32 mouse cellular contexts compared by ENCODE assay signal in genomic region chr16:37854054-37854453, GRCm38 (mm10). TPM values are rescaled to one million over a fixed set of nuclear protein-coding genes. Genes with fewer than 3 reads are reported as not detected.
DNase-seq lines count a peak whose midpoint lies in the region; ATAC-seq and TF ChIP-seq lines count a peak whose summit lies in the region.
"Had no signal": no experiment of that assay in that cellular context is flagged by ENCODE, and none has a peak within 500 bp of the region (broad histone marks: within the 10 kb centered on the region; RNA-seq: fewer than 3 reads in every experiment).

No protein-coding gene starts in this region.

- no peak for ATAC-seq in heart, embryonic 13.5 days (ENCODE audit: extremely low read depth, insufficient number of reproducible peaks, low FRiP score, low TSS enrichment)
- ATAC-seq in lung, embryonic 16.5 days (ENCODE audit: low read depth) = no peak
- ATAC-seq in embryonic facial prominence, embryonic 13.5 days (ENCODE audit: insufficient number of reproducible peaks, insufficient read depth, low FRiP score, low TSS enrichment, low read depth) = 0 out of 2 replicates have a peak, but pooled peaks have one; percentile 43
- ATAC-seq in limb, embryonic 14.5 days (ENCODE audit: low FRiP score, low read depth) = no peak
- no peak for ATAC-seq in midbrain, embryonic 16.5 days
- ATAC-seq: forebrain, postnatal 0 days; hindbrain, embryonic 16.5 days; intestine, embryonic 16.5 days; midbrain, embryonic 13.5 days had no signal

- no peak for TF ChIP-seq EP300 in heart, adult 2 months (IDR thresholded peaks at IDR 0.05; ENCODE audit: insufficient read depth, low read depth, low read length)

- no peaks in the 10 kb centered on the region for H3K36me3 ChIP-seq in heart, embryonic 13.5 days
- H3K36me3 ChIP-seq in heart, adult 2 months (ENCODE audit: control insufficient read depth, insufficient read depth, low read length) = peaks cover 5% of the 10 kb centered on the region
- no peaks in the 10 kb centered on the region for H3K36me3 ChIP-seq in lung, embryonic 16.5 days (ENCODE audit: control insufficient read depth, insufficient read depth, low read length)
- no peaks in the 10 kb centered on the region for H3K36me3 ChIP-seq in embryonic facial prominence, embryonic 13.5 days
- no peaks in the 10 kb centered on the region for H3K36me3 ChIP-seq in limb, embryonic 14.5 days (ENCODE audit: control insufficient read depth, insufficient read depth, low read length)
- H3K36me3 ChIP-seq in midbrain, embryonic 16.5 days (ENCODE audit: control insufficient read depth, insufficient read depth, low read length) = no peaks in the 10 kb centered on the region
- H3K36me3 ChIP-seq: forebrain, embryonic 12.5 days; lung, embryonic 15.5 days; midbrain, embryonic 13.5 days; neural tube, embryonic 15.5 days had no signal

- DNase-seq in heart, adult 2 months = no peak
- no peak for DNase-seq in lung, adult 2 months
- DNase-seq in limb, embryonic 14.5 days (ENCODE audit: low spot score) = no peak
- no peak for DNase-seq in layer of hippocampus, postnatal 14 days (ENCODE audit: low spot score in 2 of 2)
- DNase-seq: B cell, adult 2 months; cerebellum, adult 2 months; liver; lung, postnatal 4 days; retina, postnatal 1 day; right cerebral cortex, postnatal 14 days; thymus, postnatal 14 days had no signal

- H3K9ac ChIP-seq in heart, embryonic 13.5 days = no peak overlapping the region
- no peak overlapping the region for H3K9ac ChIP-seq in heart, adult 2 months (ENCODE audit: low read depth, low read length)
- no peak overlapping the region for H3K9ac ChIP-seq in lung, embryonic 16.5 days (ENCODE audit: low read length)
- H3K9ac ChIP-seq in embryonic facial prominence, embryonic 13.5 days = no peak overlapping the region
- H3K9ac ChIP-seq in limb, embryonic 14.5 days (ENCODE audit: low read depth, low read length, severe bottlenecking) = no peak overlapping the region
- H3K9ac ChIP-seq in midbrain, embryonic 16.5 days (ENCODE audit: low read depth, low read length) = no peak overlapping the region
- H3K9ac ChIP-seq: forebrain, embryonic 12.5 days; forebrain, postnatal 0 days; liver, embryonic 14.5 days; lung, embryonic 15.5 days; midbrain, embryonic 13.5 days; neural tube, embryonic 15.5 days had no signal

- WGBS in heart, embryonic 13.5 days = 55% methylated on average over 14 of the region's 14 CpGs
- 73% methylated on average over 14 of the region's 14 CpGs for WGBS in heart, adult 2 months
- 59% methylated on average over 14 of the region's 14 CpGs for WGBS in lung, embryonic 16.5 days
- WGBS in lung, adult 2 months = 59% methylated on average over 14 of the region's 14 CpGs
- 44% methylated on average over 14 of the region's 14 CpGs for WGBS in embryonic facial prominence, embryonic 13.5 days
- WGBS in limb, embryonic 14.5 days = 73% methylated on average over 14 of the region's 14 CpGs
- WGBS in midbrain, embryonic 16.5 days = 77% methylated on average over 14 of the region's 14 CpGs

- H3K27me3 ChIP-seq in heart, embryonic 13.5 days (replicated peaks) = no peaks in the 10 kb centered on the region
- H3K27me3 ChIP-seq in heart, adult 2 months (ENCODE audit: control insufficient read depth, insufficient read depth, low read length) = no peaks in the 10 kb centered on the region
- H3K27me3 ChIP-seq in lung, embryonic 16.5 days (ENCODE audit: control insufficient read depth, insufficient read depth, low read depth, low read length) = no peaks in the 10 kb centered on the region
- H3K27me3 ChIP-seq in embryonic facial prominence, embryonic 13.5 days = no peaks in the 10 kb centered on the region
- no peaks in the 10 kb centered on the region for H3K27me3 ChIP-seq in limb, embryonic 14.5 days (ENCODE audit: control insufficient read depth, insufficient read depth, low read length)
- no peaks in the 10 kb centered on the region for H3K27me3 ChIP-seq in midbrain, embryonic 16.5 days (ENCODE audit: control insufficient read depth, insufficient read depth, low read depth, low read length)
- H3K27me3 ChIP-seq: forebrain, embryonic 12.5 days; lung, embryonic 15.5 days; midbrain, embryonic 13.5 days; neural tube, embryonic 15.5 days had no signal

- H3K4me1 ChIP-seq in heart, embryonic 13.5 days = peaks cover 52% of the 10 kb centered on the region
- peaks cover 12% of the 10 kb centered on the region for H3K4me1 ChIP-seq in heart, adult 2 months (ENCODE audit: control insufficient read depth, insufficient read depth, low read length)
- peaks cover 8% of the 10 kb centered on the region for H3K4me1 ChIP-seq in lung, embryonic 16.5 days (replicated peaks; ENCODE audit: control insufficient read depth, insufficient read depth, low read length)
- peaks cover 2% of the 10 kb centered on the region for H3K4me1 ChIP-seq in lung, adult 2 months (ENCODE audit: control insufficient read depth, insufficient read depth, low read length)
- H3K4me1 ChIP-seq in embryonic facial prominence, embryonic 13.5 days = peaks cover 22% of the 10 kb centered on the region
- H3K4me1 ChIP-seq in limb, embryonic 14.5 days (ENCODE audit: control insufficient read depth, insufficient read depth, low read length) = peaks cover 7% of the 10 kb centered on the region
- H3K4me1 ChIP-seq in midbrain, embryonic 16.5 days (ENCODE audit: control insufficient read depth, insufficient read depth, low read length) = no peaks in the 10 kb centered on the region
- H3K4me1 ChIP-seq: forebrain, embryonic 12.5 days; midbrain, embryonic 13.5 days; neural tube, embryonic 15.5 days had no signal

- H3K79me2 ChIP-seq in heart, adult 2 months (replicated peaks; ENCODE audit: control insufficient read depth, insufficient read depth, low read length) = no peaks in the 10 kb centered on the region

- no peak for TF ChIP-seq POLR2A in heart, adult 2 months (IDR thresholded peaks at IDR 0.05; ENCODE audit: insufficient read depth, low read depth, low read length)
- no peak for TF ChIP-seq POLR2A in lung, adult 2 months (IDR thresholded peaks at IDR 0.05; ENCODE audit: borderline replicate concordance, extremely low read depth, low read depth, low read length)
- no peak for TF ChIP-seq POLR2A in limb, embryonic 14.5 days (IDR thresholded peaks at IDR 0.05; ENCODE audit: borderline replicate concordance, extremely low read depth, insufficient read depth, insufficient read length)

- no peak for TF ChIP-seq CTCF in heart, adult 2 months (IDR thresholded peaks at IDR 0.05)
- TF ChIP-seq CTCF in lung, adult 2 months (IDR thresholded peaks at IDR 0.05; ENCODE audit: insufficient read depth, low read length) = no peak

- no peak overlapping the region for H3K4me3 ChIP-seq in heart, embryonic 13.5 days
- no peak overlapping the region for H3K4me3 ChIP-seq in heart, adult 2 months
- no peak overlapping the region for H3K4me3 ChIP-seq in lung, embryonic 16.5 days (ENCODE audit: low read length)
- H3K4me3 ChIP-seq in lung, adult 2 months (replicated peaks; ENCODE audit: extremely low read depth, low read depth, low read length) = no peak overlapping the region
- peak overlapping the region; percentile 9; the same call in 1 of the 2 replicates for H3K4me3 ChIP-seq in embryonic facial prominence, embryonic 13.5 days
- H3K4me3 ChIP-seq in limb, embryonic 14.5 days (replicated peaks; ENCODE audit: low read length) = no peak overlapping the region
- no peak overlapping the region for H3K4me3 ChIP-seq in midbrain, embryonic 16.5 days (ENCODE audit: low read depth, low read length)
- H3K4me3 ChIP-seq: forebrain, embryonic 12.5 days; lung, embryonic 15.5 days; midbrain, embryonic 13.5 days; neural tube, embryonic 15.5 days had no signal

- no peak overlapping the region for H3K27ac ChIP-seq in heart, embryonic 13.5 days (replicated peaks)
- H3K27ac ChIP-seq in heart, adult 2 months = no peak overlapping the region
- no peak overlapping the region for H3K27ac ChIP-seq in lung, embryonic 16.5 days (ENCODE audit: low read length)
- no peak overlapping the region for H3K27ac ChIP-seq in embryonic facial prominence, embryonic 13.5 days
- H3K27ac ChIP-seq in limb, embryonic 14.5 days (replicated peaks; ENCODE audit: low read depth, low read length) = no peak overlapping the region
- no peak overlapping the region for H3K27ac ChIP-seq in midbrain, embryonic 16.5 days (ENCODE audit: low read length)
- H3K27ac ChIP-seq: forebrain, embryonic 12.5 days; kidney, postnatal 0 days; liver, embryonic 14.5 days; lung, embryonic 15.5 days; midbrain, embryonic 13.5 days; neural tube, embryonic 15.5 days had no signal

- intact Hi-C loops in heart, adult 2 months (cut with DNase I) = loop anchor here (5.0 kb wide), 1 partner anchor 37 kb away; no protein-coding TSS in a partner anchor

- H3K4me2 ChIP-seq in heart, embryonic 13.5 days = peak overlapping the region; percentile 27
- H3K4me2 ChIP-seq in lung, embryonic 16.5 days (ENCODE audit: low read depth, low read length) = 0 out of 2 replicates have a peak overlapping the region, but pooled peaks have one; percentile 6
- H3K4me2 ChIP-seq in embryonic facial prominence, embryonic 13.5 days = peak overlapping the region; percentile 44
- H3K4me2 ChIP-seq in limb, embryonic 14.5 days (replicated peaks; ENCODE audit: low read depth, low read length, severe bottlenecking) = 0 out of 2 replicates have a peak overlapping the region, but pooled peaks have one; percentile 17
- H3K4me2 ChIP-seq in midbrain, embryonic 16.5 days (ENCODE audit: low read length) = no peak overlapping the region
- H3K4me2 ChIP-seq: forebrain, embryonic 12.5 days; lung, embryonic 15.5 days; midbrain, embryonic 13.5 days; neural tube, embryonic 15.5 days had no signal

- H3K9me3 ChIP-seq in heart, embryonic 13.5 days = no peaks in the 10 kb centered on the region
- no peaks in the 10 kb centered on the region for H3K9me3 ChIP-seq in lung, embryonic 16.5 days (ENCODE audit: control insufficient read depth, low read length)
- H3K9me3 ChIP-seq in embryonic facial prominence, embryonic 13.5 days = no peaks in the 10 kb centered on the region
- no peaks in the 10 kb centered on the region for H3K9me3 ChIP-seq in limb, embryonic 14.5 days (ENCODE audit: control insufficient read depth, low read length)
- H3K9me3 ChIP-seq in midbrain, embryonic 16.5 days (replicated peaks; ENCODE audit: control insufficient read depth, low read length, poor library complexity, severe bottlenecking) = no peaks in the 10 kb centered on the region
- H3K9me3 ChIP-seq: forebrain, embryonic 12.5 days; lung, embryonic 15.5 days; midbrain, embryonic 13.5 days; neural tube, embryonic 15.5 days had no signal

RNA-seq across cellular contexts. Expression of gene Gm36028, which starts 6.9 kb away (rescaled TPM):
- 0.31 and 0.57 TPM in 2 replicates for polyA plus RNA-seq in heart, embryonic 13.5 days (2015; fragmentation: Nextera tagmentation; extraction: Ambion mirVana)
- total RNA-seq in heart, adult 2 months (2021) = 1 to 10 TPM; 1.0 TPM
- 0.10 and 0.35 TPM in 2 replicates for polyA plus RNA-seq in heart, adult 2 months (2012; rRNA removed)
- polyA plus RNA-seq in lung, embryonic 16.5 days (2015; fragmentation: Nextera tagmentation; extraction: Ambion mirVana) = 0.43 and 0.73 TPM in 2 replicates
- 0.34 and 0.38 TPM in 2 replicates for polyA plus RNA-seq in lung, adult 2 months (2012; rRNA removed)
- 0.23 and 0.25 TPM in 2 replicates for polyA plus RNA-seq in embryonic facial prominence, embryonic 13.5 days (2015; fragmentation: Nextera tagmentation; extraction: Ambion mirVana)
- 0.15 and 0.20 TPM in 2 replicates for polyA plus RNA-seq in limb, embryonic 14.5 days (2012; rRNA removed)
- polyA plus RNA-seq in limb, embryonic 14.5 days (2014; fragmentation: Nextera tagmentation; extraction: Ambion mirVana) = not detected in 2 replicates
- not detected in 2 replicates for polyA plus RNA-seq in midbrain, embryonic 16.5 days (2015; fragmentation: Nextera tagmentation; extraction: Ambion mirVana)
- total RNA-seq in layer of hippocampus, postnatal 14 days (2021) = under 1 TPM in 1 of 2 experiments, not detected in 1; 0.45 TPM
- total RNA-seq: forebrain, postnatal 0 days; gastrocnemius, adult 8-10 months; gastrocnemius, postnatal 4 days; hematopoietic stem cell, adult 5-6 weeks; layer of hippocampus, postnatal 25 days; left cerebral cortex, postnatal 36 days; megakaryocyte-erythroid progenitor cell, adult 5-6 weeks had no signal
- polyA plus RNA-seq: hindbrain, embryonic 16.5 days; neural tube, embryonic 15.5 days; small intestine, adult 2 months; stomach, embryonic 14.5 days had no signal

RNA-seq across cellular contexts. Expression of gene Lrrc58, which starts 14.1 kb away (rescaled TPM):
- 35.0 and 37.1 TPM in 2 replicates for polyA plus RNA-seq in heart, embryonic 13.5 days (2015; fragmentation: Nextera tagmentation; extraction: Ambion mirVana)
- total RNA-seq in heart, adult 2 months (2021) = 10 to 100 TPM; 64.4 to 83.5 TPM
- polyA plus RNA-seq in heart, adult 2 months (2012; rRNA removed) = 11.8 and 21.1 TPM in 2 replicates
- polyA plus RNA-seq in lung, embryonic 16.5 days (2015; fragmentation: Nextera tagmentation; extraction: Ambion mirVana) = 51.1 and 56.8 TPM in 2 replicates
- polyA plus RNA-seq in lung, adult 2 months (2012; rRNA removed) = 24.2 TPM in 2 replicates
- 63.6 and 63.7 TPM in 2 replicates for polyA plus RNA-seq in embryonic facial prominence, embryonic 13.5 days (2015; fragmentation: Nextera tagmentation; extraction: Ambion mirVana)
- polyA plus RNA-seq in limb, embryonic 14.5 days (2012; rRNA removed) = 23.4 and 27.1 TPM in 2 replicates
- 54.7 and 56.8 TPM in 2 replicates for polyA plus RNA-seq in limb, embryonic 14.5 days (2014; fragmentation: Nextera tagmentation; extraction: Ambion mirVana)
- 41.5 and 41.7 TPM in 2 replicates for polyA plus RNA-seq in midbrain, embryonic 16.5 days (2015; fragmentation: Nextera tagmentation; extraction: Ambion mirVana)
- 100 to 1,000 TPM; 123 to 140 TPM for total RNA-seq in layer of hippocampus, postnatal 14 days (2021)
